In the genomic region with DNA sequence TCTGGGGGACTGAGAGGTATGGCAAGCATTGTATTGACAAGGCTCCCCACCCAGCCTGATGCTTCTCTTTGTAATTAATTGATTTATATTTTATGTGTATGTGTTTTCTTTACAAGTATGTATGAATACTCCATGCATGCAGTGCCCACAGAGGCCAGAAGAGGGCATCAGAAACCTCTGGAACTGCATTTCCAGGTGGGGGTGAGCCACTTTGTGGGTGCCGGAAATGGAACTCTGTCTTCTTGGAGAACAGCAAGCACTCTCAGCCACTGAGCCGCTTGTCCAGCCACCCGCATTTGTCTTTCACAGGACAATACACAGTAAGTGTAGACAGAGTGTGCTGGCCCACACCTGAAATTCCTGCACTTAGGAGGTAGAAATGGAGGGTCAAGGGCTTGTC, we compare ENCODE assay signal across 10 mouse cellular contexts. TPM values are rescaled to one million over a fixed set of nuclear protein-coding genes. Genes with fewer than 3 reads are reported as not detected.
DNase-seq lines count a peak whose midpoint lies in the region; ATAC-seq and TF ChIP-seq lines count a peak whose summit lies in the region.
"Had no signal": no experiment of that assay in that cellular context is flagged by ENCODE, and none has a peak within 500 bp of the region (broad histone marks: within the 10 kb centered on the region; RNA-seq: fewer than 3 reads in every experiment).

No protein-coding gene starts in this region.

- WGBS in forebrain, postnatal 0 days: 70% methylated on average over 3 of the region's 3 CpGs
- WGBS in forebrain, embryonic 15.5 days: 76% methylated on average over 3 of the region's 3 CpGs
- WGBS in neural tube, embryonic 15.5 days: 84% methylated on average over 3 of the region's 3 CpGs

- no peaks in the 10 kb centered on the region for H3K27me3 ChIP-seq in forebrain, postnatal 0 days (ENCODE audit: insufficient read depth, low read length)
- H3K27me3 ChIP-seq in forebrain, embryonic 15.5 days: no peaks in the 10 kb centered on the region
- H3K27me3 ChIP-seq in neural tube, embryonic 15.5 days (replicated peaks): no peaks in the 10 kb centered on the region
- H3K27me3 ChIP-seq: hindbrain, embryonic 15.5 days; neural tube, embryonic 13.5 days had no signal

- H3K4me2 ChIP-seq in forebrain, postnatal 0 days (ENCODE audit: low read depth): no peak overlapping the region
- no peak overlapping the region for H3K4me2 ChIP-seq in forebrain, embryonic 15.5 days (replicated peaks)
- H3K4me2 ChIP-seq in neural tube, embryonic 15.5 days: no peak overlapping the region
- H3K4me2 ChIP-seq: hindbrain, embryonic 15.5 days; neural tube, embryonic 13.5 days had no signal

- peak; percentile 67 for TF ChIP-seq CTCF in forebrain, postnatal 0 days (IDR thresholded peaks at IDR 0.05; ENCODE audit: low read depth)

- H3K4me1 ChIP-seq in forebrain, postnatal 0 days (ENCODE audit: insufficient read depth): no peaks in the 10 kb centered on the region
- H3K4me1 ChIP-seq in forebrain, embryonic 15.5 days: no peaks in the 10 kb centered on the region
- no peaks in the 10 kb centered on the region for H3K4me1 ChIP-seq in neural tube, embryonic 15.5 days
- H3K4me1 ChIP-seq: hindbrain, embryonic 15.5 days; neural tube, embryonic 13.5 days had no signal

- DNase-seq in forebrain, postnatal 0 days: peak; percentile 31
- DNase-seq in neural tube, embryonic 10.5 days (ENCODE audit: extremely low spot score, low spot score): peak; percentile 29
- DNase-seq in cerebellum, postnatal 14 days: peak; percentile 36 to 69
- peak; percentile 25 to 26 for DNase-seq in layer of hippocampus, adult 18-20 months (ENCODE audit: low spot score in 2 of 2)
- DNase-seq in mesoderm, embryonic 11.5 days (ENCODE audit: low read depth, low spot score): peak; percentile 22
- DNase-seq in thymus, postnatal 36 days: peak; percentile 48 to 49

- no peak for ATAC-seq in forebrain, postnatal 0 days
- ATAC-seq in forebrain, embryonic 15.5 days (replicated peaks): no peak
- ATAC-seq in neural tube, embryonic 15.5 days (ENCODE audit: low FRiP score): no peak

- no peaks in the 10 kb centered on the region for H3K9me3 ChIP-seq in forebrain, postnatal 0 days (ENCODE audit: low read length)
- H3K9me3 ChIP-seq in forebrain, embryonic 15.5 days: no peaks in the 10 kb centered on the region
- no peaks in the 10 kb centered on the region for H3K9me3 ChIP-seq in neural tube, embryonic 15.5 days (replicated peaks)
- H3K9me3 ChIP-seq: hindbrain, embryonic 15.5 days; neural tube, embryonic 13.5 days had no signal

- no peak overlapping the region for H3K9ac ChIP-seq in forebrain, postnatal 0 days
- H3K9ac ChIP-seq in forebrain, embryonic 15.5 days (replicated peaks): no peak overlapping the region
- no peak overlapping the region for H3K9ac ChIP-seq in neural tube, embryonic 15.5 days (replicated peaks)
- H3K9ac ChIP-seq: hindbrain, embryonic 15.5 days; neural tube, embryonic 13.5 days had no signal

- H3K4me3 ChIP-seq in forebrain, postnatal 0 days (ENCODE audit: low read depth, low read length): no peak overlapping the region
- H3K4me3 ChIP-seq in forebrain, embryonic 15.5 days: no peak overlapping the region
- H3K4me3 ChIP-seq in neural tube, embryonic 15.5 days (replicated peaks): no peak overlapping the region
- H3K4me3 ChIP-seq: hindbrain, embryonic 15.5 days; neural tube, embryonic 13.5 days had no signal

- peaks cover 36% of the 10 kb centered on the region for H3K36me3 ChIP-seq in forebrain, postnatal 0 days (ENCODE audit: insufficient read depth)
- peaks cover 41% of the 10 kb centered on the region for H3K36me3 ChIP-seq in forebrain, embryonic 15.5 days
- peaks cover 50% of the 10 kb centered on the region for H3K36me3 ChIP-seq in neural tube, embryonic 15.5 days

- H3K27ac ChIP-seq in forebrain, postnatal 0 days (ENCODE audit: low read depth, low read length): no peak overlapping the region
- H3K27ac ChIP-seq in forebrain, embryonic 15.5 days (replicated peaks): no peak overlapping the region
- no peak overlapping the region for H3K27ac ChIP-seq in neural tube, embryonic 15.5 days (replicated peaks)
- H3K27ac ChIP-seq: hindbrain, embryonic 15.5 days; neural tube, embryonic 13.5 days had no signal

RNA-seq across cellular contexts. Expression of a gene that starts 24.9 kb away (rescaled TPM):
- total RNA-seq in forebrain, postnatal 0 days (2014; rRNA removed): 23.5 and 26.0 TPM in 2 replicates
- 10.7 and 13.5 TPM in 2 replicates for polyA plus RNA-seq in forebrain, postnatal 0 days (2015; fragmentation: Nextera tagmentation; extraction: Ambion mirVana)
- polyA plus RNA-seq in forebrain, embryonic 15.5 days (2015; fragmentation: Nextera tagmentation; extraction: Ambion mirVana): 16.8 and 18.1 TPM in 2 replicates
- polyA plus RNA-seq in neural tube, embryonic 15.5 days (2015; fragmentation: Nextera tagmentation; extraction: Ambion mirVana): 14.0 and 18.0 TPM in 2 replicates
- total RNA-seq in layer of hippocampus, adult 18-20 months (2021): 10 to 100 TPM; 21.2 to 27.0 TPM

RNA-seq across cellular contexts. Expression of a gene that starts 28.5 kb away (rescaled TPM):
- 37.7 and 46.8 TPM in 2 replicates for total RNA-seq in forebrain, postnatal 0 days (2014; rRNA removed)
- 36.4 and 44.0 TPM in 2 replicates for polyA plus RNA-seq in forebrain, postnatal 0 days (2015; fragmentation: Nextera tagmentation; extraction: Ambion mirVana)
- polyA plus RNA-seq in forebrain, embryonic 15.5 days (2015; fragmentation: Nextera tagmentation; extraction: Ambion mirVana): 50.1 and 54.9 TPM in 2 replicates
- polyA plus RNA-seq in neural tube, embryonic 15.5 days (2015; fragmentation: Nextera tagmentation; extraction: Ambion mirVana): 48.4 and 51.3 TPM in 2 replicates
- 10 to 100 TPM; 31.5 to 32.4 TPM for total RNA-seq in layer of hippocampus, adult 18-20 months (2021)

RNA-seq across cellular contexts. Expression of a gene that starts 28.5 kb away (rescaled TPM):
- 47.8 and 61.4 TPM in 2 replicates for total RNA-seq in forebrain, postnatal 0 days (2014; rRNA removed)
- polyA plus RNA-seq in forebrain, postnatal 0 days (2015; fragmentation: Nextera tagmentation; extraction: Ambion mirVana): 18.8 and 26.6 TPM in 2 replicates
- 42.3 and 43.3 TPM in 2 replicates for polyA plus RNA-seq in forebrain, embryonic 15.5 days (2015; fragmentation: Nextera tagmentation; extraction: Ambion mirVana)
- 40.8 and 41.2 TPM in 2 replicates for polyA plus RNA-seq in neural tube, embryonic 15.5 days (2015; fragmentation: Nextera tagmentation; extraction: Ambion mirVana)
- 10 to 100 TPM; 46.3 to 47.6 TPM for total RNA-seq in layer of hippocampus, adult 18-20 months (2021)

RNA-seq across cellular contexts. Expression of a gene that starts 50.4 kb away (rescaled TPM):
- not detected in 2 replicates for total RNA-seq in forebrain, postnatal 0 days (2014; rRNA removed)
- not detected in 2 replicates for polyA plus RNA-seq in forebrain, postnatal 0 days (2015; fragmentation: Nextera tagmentation; extraction: Ambion mirVana)
- not detected in 2 replicates for polyA plus RNA-seq in forebrain, embryonic 15.5 days (2015; fragmentation: Nextera tagmentation; extraction: Ambion mirVana)
- 0.19 TPM in 1 of 2 replicates, not detected in the other for polyA plus RNA-seq in neural tube, embryonic 15.5 days (2015; fragmentation: Nextera tagmentation; extraction: Ambion mirVana)
- not detected for total RNA-seq in layer of hippocampus, adult 18-20 months (2021)
- polyA plus RNA-seq: hindbrain, embryonic 15.5 days had no signal
